Mouse (Mus musculus) mature B cell (primary cell): ENCODE data around the gene Chrm1.
"Not testable (repeated sequence)": the region's sequence is repeated elsewhere in the genome, so short reads cannot be mapped to it uniquely, and the experiment has no call there.

ENCODE experiments used
- in situ Hi-C: fragments of 300-500 bp; cut with MboI; formaldehyde crosslinking; loops from 2 replicates; pipeline ENCODE4 v1.14.3; 2019

Chrm1 gene

GRCm38 (mm10) chr19:8716767-8717475 lies 53.3 kb downstream of the Chrm1 start:
- in situ Hi-C loops = no loop called here

GRCm38 (mm10) chr19:8718357-8718756 lies 54.8 kb downstream of the Chrm1 start:
- in situ Hi-C loops = no loop called here

- in situ Hi-C loops = not testable (repeated sequence)
These were observed 55.4 kb downstream of the Chrm1 start for GRCm38 (mm10) chr19:8719037-8719436.

- in situ Hi-C loops = no loop called here
These were observed 57.8 kb downstream of the Chrm1 start for GRCm38 (mm10) chr19:8721378-8721777.

GRCm38 (mm10) chr19:8722021-8722420 lies 58.4 kb downstream of the Chrm1 start:
- in situ Hi-C loops = no loop called here

- in situ Hi-C loops = no loop called here
These were observed 58.9 kb downstream of the Chrm1 start for GRCm38 (mm10) chr19:8722559-8722906.

- in situ Hi-C loops = no loop called here
These were observed 59.5 kb downstream of the Chrm1 start, which contains the start of gene Slc3a2 for GRCm38 (mm10) chr19:8722907-8723573. Gene Slc3a2 (minus strand): TSS chr19:8723369.

- in situ Hi-C loops = no loop called here
These were observed 60.2 kb downstream of the Chrm1 start for GRCm38 (mm10) chr19:8723574-8724346.

- in situ Hi-C loops = no loop called here
These were observed 60.8 kb downstream of the Chrm1 start for GRCm38 (mm10) chr19:8724392-8724791.

- in situ Hi-C loops = no loop called here
These were observed 61.6 kb downstream of the Chrm1 start for GRCm38 (mm10) chr19:8725081-8725613.

- in situ Hi-C loops = no loop called here
These were observed 63.2 kb downstream of the Chrm1 start for GRCm38 (mm10) chr19:8726609-8727390.

GRCm38 (mm10) chr19:8727495-8728114 lies 64.0 kb downstream of the Chrm1 start:
- in situ Hi-C loops = no loop called here

- in situ Hi-C loops = not testable (repeated sequence)
These were observed 64.9 kb downstream of the Chrm1 start for GRCm38 (mm10) chr19:8728335-8729099.
